Mouse (Mus musculus) large intestine, adult 2 months (tissue): ENCODE results near the gene Nkain4. TPM values are rescaled to one million over a fixed set of nuclear protein-coding genes. Genes with fewer than 3 reads are reported as not detected.

ENCODE experiments used
- DNase-seq: peaks from one replicate; pipeline ENCODE4 v3.0.0-alpha.2; 2012; ENCODE audit warnings: low read depth, low spot score
- WGBS: fragments of 180-500 bp; shearing (Covaris S2); methylation state at CpG from one replicate; pipeline ENCODE4 v1.1.7; 2018; 5-methylcytosine and 5-hydroxymethylcytosine counted together
- polyA plus RNA-seq: library from polyadenylated mRNA; depleted of rRNA; stranded (reverse); fragments of >200 nt; gene quantifications from 2 replicates; pipeline ENCODE4 v1.2.3, GENCODE M21; 2012; rRNA removed

Nkain4 gene
- 4.1 and 8.3 TPM in 2 replicates for polyA plus RNA-seq

DNA sequence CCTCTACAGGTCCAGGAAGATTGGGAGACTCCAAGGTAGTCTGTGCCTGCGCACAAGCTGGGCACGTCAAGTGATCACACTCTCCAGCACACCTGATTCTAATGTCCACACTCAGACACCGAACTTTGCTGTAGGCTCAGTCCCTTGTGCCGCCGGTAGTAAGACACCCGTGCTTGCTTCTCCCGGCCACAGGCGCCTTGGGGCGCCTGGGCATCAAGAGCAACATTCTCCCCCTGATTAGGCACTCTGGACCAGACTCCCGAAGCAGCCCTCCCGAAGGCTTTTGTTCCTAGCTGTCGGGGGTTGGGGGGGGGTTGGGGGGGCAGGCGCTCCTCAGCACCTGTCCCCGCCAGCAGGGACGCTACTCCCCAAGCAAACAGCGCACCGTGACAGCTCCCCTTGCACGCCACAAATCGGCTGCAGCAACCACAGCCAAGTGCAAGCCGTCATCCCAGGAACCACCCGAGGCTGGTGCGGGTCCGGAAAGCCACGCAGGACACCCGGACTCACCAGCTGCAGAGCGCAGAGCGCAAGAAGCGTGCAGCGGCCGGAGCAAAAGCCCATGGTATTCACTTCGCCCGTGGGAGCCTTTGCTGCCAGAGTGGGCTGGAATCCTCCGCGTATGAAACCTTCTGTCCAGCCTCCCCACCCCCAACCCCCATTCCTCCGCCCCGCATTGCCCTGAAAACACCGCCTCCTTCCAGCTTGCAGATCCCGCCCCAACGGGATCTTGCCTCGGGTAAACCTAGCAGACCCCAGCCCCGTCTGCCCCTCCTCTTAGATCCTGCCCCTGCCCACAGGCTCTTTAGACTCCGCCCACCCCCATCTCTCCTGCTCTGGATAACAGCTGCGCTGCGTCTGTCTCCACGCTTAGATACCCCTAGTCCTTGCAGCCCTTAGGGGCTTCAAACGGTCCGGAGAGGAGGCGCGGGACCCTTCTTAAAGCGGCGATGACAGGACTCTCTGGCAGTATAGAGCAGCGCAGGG, at the start of gene Nkain4:
Gene Nkain4 (minus strand): TSS at position 639 of the 987 bp plus-strand sequence.
- no peak for DNase-seq
- 3% methylated on average over 52 of the region's 52 CpGs for WGBS

DNA sequence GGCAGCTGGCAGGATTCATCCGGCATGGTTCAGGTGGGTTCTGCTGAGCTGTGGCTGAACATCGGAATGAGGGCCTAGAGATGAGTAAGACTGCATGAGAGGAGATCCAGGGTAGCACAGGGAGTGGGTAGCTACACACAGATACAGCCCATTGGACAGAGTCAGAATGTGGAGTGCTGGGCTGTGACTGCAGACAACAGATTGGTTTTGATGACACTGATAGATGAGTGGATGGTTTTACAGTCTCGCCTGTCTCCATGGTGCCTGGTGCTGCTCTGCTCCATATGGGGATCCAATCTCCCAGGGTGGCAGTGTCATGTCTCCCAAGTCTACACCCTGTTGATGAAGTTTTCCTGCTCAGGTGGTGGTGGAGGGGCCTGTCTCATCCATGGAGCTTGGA, 42.4 kb upstream of the Nkain4 start:
- WGBS: 73% methylated on average over 3 of the region's 3 CpGs
- no peak for DNase-seq

DNA sequence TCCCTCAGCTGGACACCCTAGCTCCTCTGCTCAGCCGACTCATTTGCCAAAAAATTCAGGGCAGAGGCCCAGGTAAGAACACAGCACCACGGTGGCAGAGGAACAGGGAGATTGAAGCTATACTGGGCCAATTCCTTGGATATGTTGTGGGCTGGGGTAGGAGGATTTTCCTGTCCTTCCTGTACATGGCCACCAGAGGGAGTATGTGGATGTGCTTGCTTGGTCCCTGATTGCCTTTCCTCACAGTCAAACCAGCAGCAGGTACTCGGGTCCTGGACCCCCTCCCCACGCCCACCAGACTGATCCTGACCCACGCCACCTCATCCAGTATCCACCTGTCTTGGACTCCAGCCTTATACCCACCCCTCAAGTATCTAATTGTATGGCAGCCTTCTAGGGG, 41.9 kb upstream of the Nkain4 start:
- whole genome bisulfite sequencing: 4% methylated on average over 5 of the region's 5 CpGs
- DNase-seq: no peak

DNA sequence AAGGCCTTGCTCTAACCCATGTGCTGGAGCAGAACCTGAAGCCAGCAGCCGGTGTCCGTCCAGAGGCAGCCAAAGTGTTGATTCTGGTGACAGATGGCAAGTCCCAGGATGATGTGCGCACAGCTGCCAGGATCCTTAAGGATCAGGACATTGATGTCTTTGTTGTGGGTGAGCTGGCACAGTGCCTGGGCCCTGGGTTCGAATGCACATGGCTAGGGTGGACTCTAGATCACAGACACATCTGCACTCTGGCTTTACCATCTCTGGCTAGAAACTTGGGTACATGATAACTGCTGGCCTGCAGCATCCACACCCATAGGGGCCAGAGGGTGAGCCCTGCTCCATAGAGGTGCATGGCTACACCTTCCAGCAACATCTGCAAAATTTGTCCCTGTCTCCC, 41.0 kb upstream of the Nkain4 start:
- DNase-seq: no peak
- WGBS: 67% methylated on average over 4 of the region's 4 CpGs

DNA sequence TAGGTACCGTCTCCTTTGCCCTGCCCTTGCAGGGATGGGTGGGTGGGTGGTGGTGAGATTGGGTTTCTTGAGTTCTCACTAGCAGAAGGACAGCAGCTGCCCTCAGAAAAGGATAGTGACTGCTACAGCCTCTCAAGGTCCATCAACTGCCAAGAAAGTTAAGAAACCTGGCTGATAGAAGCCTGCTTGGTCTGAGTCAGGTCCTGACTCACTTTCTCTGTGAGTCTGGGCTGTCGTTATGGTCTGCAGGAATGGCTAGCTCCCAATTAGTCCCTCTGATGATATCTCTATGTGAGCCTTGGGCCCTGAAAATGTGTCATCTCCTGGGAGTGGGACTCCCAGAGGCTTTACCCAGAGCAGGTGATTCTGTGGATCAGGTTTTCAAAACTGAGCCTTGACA, 39.9 kb upstream of the Nkain4 start:
- 63% methylated on average over 2 of the region's 2 CpGs for WGBS
- no peak for DNase-seq

DNA sequence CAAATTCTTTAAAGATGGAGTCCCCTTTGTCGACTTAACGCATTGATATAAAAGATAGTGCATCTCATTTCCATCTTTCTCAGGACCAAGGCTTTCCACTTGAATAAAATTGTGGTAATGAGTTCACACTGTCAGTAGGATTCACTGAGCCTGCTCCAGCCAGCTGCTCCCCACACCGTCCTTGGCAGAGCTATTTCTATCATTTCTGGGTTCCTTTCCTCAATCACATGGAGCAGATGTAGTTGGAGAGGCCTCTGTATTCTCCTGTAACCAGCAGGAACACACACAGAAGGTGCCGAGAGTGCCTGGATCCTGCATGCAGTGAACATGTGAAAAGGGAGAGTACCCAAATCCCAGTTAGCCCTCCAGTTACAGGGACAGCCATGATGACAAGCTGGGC, 35.8 kb upstream of the Nkain4 start:
- DNase-seq: no peak
- WGBS: 70% methylated on average over 4 of the region's 4 CpGs

DNA sequence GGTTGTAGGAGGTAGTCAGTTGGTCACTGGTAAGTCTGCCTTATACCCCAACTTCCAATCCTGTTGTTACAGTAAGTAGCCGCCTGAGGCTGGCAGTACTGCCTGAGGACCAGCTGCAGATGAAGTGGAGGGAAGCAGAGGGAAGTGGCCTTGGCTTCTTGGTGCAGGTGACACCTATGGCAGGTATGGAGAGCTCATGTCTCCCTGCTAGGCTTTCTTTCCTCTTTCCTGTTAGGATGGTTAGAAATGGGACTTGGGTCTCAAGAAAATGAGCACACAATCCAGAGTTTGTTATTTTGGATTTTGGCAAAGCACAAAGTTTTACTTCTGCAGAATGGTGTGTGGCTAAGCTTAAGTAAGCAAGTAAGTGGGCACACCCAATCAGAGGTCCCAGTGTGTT, 34.4 kb upstream of the Nkain4 start:
- DNase-seq: no peak
- WGBS: 76% methylated on average over 1 of the region's 1 CpGs

DNA sequence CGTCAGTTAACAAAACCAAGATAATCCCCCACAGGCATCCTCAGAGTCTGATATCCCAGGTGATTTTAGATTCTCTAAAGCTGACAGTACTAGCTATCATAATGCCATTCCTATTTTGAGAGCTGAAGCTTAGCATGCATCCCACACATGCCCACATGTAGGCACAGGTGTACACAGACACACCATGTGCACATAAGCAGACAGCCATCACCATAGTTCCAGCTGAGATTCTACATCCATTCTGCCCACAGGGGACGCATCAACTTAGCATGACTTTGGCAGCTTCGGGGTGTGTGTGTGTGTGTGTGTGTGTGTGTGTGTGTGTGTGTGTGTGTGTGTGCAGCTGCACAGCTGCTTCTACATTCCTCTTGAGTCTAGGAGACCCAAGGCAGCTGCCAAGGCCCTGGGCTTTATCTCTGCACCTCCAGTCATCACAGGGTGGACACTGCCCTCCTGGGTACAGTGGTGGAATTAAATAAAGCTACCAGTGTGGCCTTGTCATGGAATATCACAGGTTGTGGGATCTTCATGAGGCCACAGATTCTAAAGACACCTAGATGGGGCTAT, 33.9 kb upstream of the Nkain4 start:
- DNase-seq: no peak
- 60% methylated on average over 3 of the region's 3 CpGs for WGBS

DNA sequence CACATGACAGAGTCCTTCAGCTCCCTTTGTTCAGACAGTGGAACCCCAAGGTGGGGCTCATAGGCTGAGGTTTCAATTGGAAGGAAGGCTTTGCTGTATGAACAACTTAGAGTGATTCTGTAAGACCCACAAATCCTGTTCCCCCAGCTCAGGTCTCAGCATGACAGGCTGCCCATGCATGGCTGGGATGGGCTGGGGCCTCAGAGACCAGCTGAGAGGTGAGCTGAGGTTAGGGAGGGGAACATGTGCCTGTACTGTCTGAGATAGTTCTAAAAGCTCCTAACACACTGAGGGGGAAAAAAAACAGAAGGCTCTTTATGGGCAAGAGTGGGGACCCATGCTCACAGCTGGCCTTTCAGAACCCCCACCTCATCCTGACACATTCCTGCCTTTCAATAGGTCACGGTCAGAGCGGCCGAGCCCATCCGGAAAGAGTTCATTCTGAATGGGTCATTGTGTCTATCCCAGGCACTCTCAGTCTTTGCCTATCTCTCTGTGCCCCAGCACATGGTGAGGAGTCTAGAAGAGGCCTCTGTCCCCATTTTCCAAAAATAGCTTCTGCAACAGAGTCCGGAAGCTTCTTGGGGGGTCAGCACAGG, 33.0 kb upstream of the Nkain4 start:
- no peak for DNase-seq
- 75% methylated on average over 5 of the region's 5 CpGs for WGBS

DNA sequence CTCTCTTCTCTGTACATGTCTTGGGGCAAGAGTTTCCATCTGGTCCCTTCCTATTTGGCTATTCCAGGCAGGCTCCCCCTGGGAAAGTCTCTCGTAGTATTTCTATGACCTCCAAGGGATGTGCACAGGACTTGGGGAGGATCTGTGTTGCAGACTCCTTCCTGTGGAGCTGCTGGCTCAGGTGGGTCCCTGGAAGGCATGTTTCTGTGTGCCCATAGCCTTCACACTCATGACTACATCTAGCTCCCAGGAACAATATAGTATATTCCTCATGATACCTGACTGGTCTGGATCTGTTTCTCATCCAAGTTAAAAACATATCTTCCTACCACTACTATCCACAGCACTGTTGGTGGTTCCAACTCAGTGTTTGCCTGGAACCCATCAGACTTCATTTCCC, 32.5 kb upstream of the Nkain4 start:
- no peak for DNase-seq
- 79% methylated on average over 1 of the region's 1 CpGs for WGBS

DNA sequence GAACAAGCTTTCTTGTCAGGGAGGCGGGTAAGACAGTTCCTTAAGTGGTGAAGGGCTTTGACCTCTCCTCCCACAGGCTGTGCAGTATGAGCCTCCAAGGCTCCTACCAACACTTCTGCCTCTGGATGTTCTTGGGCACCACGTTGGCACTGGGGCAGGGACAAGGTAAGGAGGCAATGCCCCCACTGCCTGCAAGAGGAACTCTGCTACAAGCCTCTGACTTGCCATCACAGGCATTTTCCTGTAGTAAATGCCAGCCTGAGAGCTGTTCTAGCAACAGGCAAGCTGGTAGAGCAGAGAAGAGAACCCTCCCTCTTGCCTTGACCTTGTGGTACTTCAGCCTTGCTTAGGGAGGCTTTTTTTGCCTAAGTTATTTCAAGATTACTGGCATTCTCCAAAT, 31.9 kb upstream of the Nkain4 start, which contains the start of gene Col20a1:
Gene Col20a1 (plus strand): TSS at position 87 of the 400 bp plus-strand sequence.
- WGBS: 66% methylated on average over 2 of the region's 2 CpGs
- no peak for DNase-seq

DNA sequence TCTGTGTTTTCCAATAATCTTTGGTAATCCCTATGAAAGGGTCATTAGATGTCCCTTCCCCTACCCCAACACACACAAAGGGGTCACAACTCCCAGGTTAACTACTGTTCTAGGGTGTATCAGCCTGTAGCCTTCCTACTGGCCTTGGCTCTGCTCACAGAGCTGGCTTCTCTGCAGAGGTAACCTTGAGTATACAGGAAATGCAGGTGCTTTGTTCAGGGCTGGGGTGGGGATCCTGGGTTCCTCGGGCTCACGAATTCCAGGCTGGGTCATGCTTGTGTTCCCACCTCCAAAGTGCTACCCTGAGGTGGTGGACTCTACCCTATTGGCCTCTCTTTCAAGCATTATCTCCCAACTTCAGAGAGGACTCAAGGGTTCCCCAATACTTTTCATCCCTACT, 31.1 kb upstream of the Nkain4 start:
- DNase-seq: no peak
- 47% methylated on average over 2 of the region's 2 CpGs for WGBS

DNA sequence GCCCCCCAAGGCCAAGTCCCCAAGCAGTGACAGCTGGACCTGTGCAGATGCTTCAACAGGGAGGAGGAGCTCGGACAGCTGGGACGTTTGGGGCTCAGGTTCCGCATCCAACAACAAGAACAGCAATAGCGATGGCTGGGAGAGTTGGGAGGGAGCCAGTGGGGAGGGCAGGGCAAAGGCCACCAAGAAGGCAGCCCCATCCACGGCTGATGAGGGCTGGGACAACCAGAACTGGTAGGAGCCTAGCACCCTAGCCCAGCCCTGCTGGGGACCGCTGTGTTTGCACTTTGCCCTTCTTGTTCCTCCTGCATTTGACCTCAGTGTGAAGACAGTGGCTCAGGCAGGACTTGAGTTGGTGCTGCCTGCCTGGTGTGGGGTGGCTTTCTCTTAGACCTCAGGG, 26.6 kb upstream of the Nkain4 start:
- WGBS: 56% methylated on average over 6 of the region's 6 CpGs

DNA sequence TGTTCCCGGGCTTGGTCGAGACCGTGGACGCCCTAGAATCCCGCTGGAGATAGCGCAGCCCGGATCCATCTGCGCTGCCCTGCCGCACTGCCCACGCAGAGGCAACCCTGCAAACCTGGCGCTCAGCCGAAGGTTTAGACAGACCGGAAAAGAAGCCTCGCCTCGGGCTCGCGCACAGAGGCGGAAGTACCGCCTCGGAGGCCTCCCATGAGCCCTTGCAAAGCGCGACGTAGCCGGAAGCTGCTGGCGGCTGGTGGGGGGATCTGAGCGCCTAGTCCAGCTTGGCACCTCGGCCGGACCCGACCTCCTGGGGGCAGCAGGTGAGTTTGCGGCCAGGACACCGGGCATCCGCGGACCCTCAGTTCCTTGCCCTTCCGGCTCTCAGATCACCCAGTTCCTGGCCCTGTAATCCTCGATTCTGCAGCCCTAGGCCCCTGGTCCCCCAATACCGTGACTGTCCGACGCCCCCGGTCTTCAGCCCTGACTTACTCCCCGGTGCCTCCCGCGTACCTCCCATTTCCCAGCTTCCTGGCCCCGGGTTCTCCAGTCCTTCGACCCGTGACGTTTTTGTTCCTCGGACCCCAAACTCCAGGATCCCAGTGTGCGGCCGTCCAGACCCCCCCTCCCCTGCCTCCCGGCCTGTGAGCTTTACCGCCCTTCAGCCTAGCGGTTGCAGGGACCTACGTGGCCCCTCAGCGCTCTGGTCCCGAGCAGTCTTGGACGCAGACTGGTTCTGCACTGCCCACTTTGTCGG, 12.7 kb upstream of the Nkain4 start, which contains the start of gene Arfgap1:
Gene Arfgap1 (plus strand): TSS at position 216 of the 754 bp plus-strand sequence.
- under 1% methylated on average over 57 of the region's 57 CpGs for WGBS
- DNase-seq: peak; percentile 73

More for the DNA sequence above, 26.6 kb upstream of the Nkain4 start:
- DNase-seq: no peak

DNA sequence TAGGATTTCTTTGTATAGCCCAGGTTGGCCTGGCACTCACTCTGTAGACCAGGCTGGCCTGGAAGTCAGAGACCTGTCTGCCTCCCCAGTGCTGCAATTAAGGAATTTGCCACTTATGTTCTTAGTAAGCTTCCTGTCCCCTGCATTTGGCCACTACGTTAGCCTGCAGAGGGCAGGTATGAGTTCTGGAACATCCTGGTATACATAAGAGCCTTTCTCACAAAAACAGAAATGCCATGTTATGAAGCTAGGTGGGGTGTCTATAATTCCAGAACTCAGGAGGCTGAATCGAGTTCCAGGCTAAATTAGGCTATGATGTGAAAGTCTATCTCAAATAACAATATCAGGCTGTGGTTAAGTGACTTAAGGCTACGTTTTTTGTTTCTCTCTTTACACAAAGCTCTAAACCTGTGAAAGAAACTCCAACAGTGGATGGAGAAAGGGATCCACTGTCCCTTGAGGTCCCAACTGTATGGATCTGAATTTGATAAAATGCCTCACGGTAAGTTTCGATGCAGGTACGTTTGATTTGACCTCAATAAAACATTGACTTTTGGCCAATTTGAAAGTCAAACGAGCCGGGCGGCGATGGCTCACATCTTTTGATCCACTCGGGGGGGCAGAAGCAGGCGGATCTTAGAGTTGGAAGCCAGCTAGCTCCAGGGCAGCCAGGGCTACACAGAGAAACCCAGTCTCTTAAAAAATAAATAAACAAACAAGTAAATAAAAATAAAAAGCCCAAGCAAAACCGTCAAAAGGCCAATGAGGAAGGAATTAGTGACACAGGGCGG, 11.8 kb upstream of the Nkain4 start:
- DNase-seq: peak; percentile 22

DNA sequence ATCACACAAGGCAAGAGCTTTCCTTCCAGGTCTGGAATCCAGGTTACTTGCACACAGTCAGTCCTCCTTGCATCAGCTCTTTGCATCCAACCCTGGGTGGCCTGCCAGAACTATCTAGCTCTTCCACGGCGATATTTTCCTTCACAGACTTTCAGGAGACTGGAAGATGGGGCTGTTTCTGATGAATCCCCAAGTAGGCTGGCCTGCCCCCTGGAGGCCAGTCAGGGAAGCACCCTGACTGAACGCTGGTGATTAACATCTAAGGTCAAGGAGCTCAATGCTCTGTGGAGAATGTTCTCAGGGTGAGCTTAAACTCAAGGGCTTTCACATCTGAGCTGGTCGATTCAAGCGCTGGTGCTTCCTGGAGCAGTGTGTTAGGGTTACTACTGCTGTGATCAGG, 9.5 kb upstream of the Nkain4 start:
- peak; percentile 52 for DNase-seq
- WGBS: 4% methylated on average over 5 of the region's 5 CpGs

More for the DNA sequence above, 11.8 kb upstream of the Nkain4 start:
- 3% methylated on average over 14 of the region's 14 CpGs for WGBS

DNA sequence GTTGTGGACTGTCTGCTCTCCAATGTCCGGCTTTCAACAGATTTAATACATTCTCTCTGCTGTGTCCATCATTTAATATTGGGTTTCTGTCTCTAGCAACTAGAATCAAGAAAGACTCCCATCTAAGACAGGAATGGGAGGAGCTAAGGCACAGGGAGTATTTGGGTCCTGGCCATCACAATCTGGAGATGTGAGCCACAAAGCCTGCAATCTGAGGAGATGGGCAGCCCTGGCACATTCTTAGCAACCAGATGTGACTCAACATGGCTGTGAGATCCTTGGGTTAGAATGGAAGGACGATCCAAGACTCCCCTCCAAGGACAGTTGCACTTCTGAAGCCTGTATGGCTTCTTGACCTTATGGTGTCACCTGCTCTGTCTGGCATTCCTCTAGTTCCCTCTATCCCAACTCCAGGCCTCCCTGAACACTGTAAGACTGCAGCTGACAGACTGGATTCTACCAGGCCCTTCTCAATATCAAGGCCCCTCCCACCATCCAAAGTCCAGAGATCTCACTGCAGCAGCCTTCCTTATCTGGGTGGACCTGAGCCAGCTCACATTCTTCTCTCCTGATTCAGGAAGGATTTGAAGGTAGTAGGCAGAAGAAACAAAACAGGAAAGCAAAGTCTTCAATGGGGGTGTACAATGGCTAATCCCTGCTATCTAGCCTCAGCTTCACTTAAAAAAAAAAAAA, 8.3 kb upstream of the Nkain4 start:
- WGBS: 59% methylated on average over 2 of the region's 2 CpGs
- peak; percentile 91 for DNase-seq

DNA sequence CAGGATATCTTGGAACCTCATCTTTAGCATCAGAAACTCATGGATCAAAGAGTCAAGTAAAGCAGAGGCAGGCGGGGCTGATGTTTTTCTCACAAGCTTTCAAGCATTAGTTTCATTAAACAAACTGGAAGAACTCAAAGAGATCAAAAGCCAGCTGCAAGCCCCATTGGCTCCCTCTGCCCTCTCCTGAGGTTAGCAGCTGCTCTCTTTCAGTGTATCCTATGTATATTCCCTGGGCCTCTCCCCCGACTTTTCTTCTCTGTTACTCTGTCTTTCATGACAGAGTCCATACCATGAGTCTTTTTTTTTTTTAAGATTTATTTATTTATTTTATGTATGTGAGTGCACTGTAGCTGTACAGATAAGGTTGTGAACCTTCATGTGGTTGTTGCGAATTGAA, 5.7 kb upstream of the Nkain4 start:
- no peak for DNase-seq
- WGBS: 73% methylated on average over 3 of the region's 3 CpGs
